8 mouse cellular contexts compared by ENCODE assay signal in the genomic region with DNA sequence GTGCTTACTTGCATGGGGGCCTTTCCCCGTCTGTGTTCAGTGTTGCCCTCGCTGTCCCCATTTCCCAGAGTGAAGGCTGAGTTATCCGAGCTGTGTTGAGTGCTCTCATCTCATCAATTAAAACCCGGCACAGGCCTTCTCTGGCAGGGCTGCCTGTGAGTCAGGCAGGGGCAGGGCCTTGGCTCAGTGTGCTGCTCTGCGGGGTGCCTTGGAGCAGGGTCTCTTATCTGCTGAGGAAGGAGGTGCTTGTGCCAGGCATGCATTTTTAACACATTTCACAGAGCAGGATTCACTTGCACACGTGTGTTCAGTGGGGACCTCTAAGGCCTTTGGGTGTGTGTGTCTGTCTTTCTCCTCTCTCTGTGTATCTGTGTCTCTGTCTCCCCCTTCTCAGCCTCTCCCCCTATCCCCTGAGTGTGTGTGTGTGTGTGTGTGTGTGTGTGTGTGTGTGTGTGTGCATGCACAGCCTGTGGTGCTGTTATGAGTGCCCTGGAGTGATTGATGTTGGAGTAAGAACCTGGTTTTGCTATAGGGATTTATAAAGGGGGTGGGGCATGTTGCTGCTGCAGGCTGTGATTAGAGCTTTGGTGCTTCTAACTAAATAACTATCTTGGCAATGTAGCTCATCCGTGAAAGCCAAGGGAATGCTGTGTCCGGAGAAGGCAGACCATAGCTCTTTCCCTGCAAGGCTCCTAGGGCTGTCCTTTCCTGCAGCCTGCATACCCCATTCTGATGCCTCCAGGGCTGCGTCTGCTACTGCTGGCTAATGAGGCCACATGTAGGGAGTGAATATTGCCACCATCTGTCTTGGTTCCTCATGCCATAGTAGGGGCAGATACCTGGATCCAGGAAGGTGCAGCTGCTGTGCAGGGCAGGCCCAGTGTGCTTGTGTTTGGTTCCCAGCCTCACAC.
A peak's percentile ranks its signal among the peaks of the same experiment; 100 is the strongest.
DNase-seq lines count a peak whose midpoint lies in the region; ATAC-seq and TF ChIP-seq lines count a peak whose summit lies in the region.

No protein-coding gene starts in this region.

- intact Hi-C loops in heart, adult 2 months (cut with DNase I): no loop called here

- H3K27ac ChIP-seq in heart, adult 2 months: no peak overlapping the region
- H3K27ac ChIP-seq in forebrain, embryonic 15.5 days (replicated peaks): no peak overlapping the region
- peak overlapping the region; percentile 77 for H3K27ac ChIP-seq in midbrain, embryonic 15.5 days

- WGBS in heart, adult 2 months: 28% methylated on average over 9 of the region's 9 CpGs
- 16% methylated on average over 9 of the region's 9 CpGs for WGBS in forebrain, embryonic 15.5 days
- WGBS in midbrain, embryonic 15.5 days: 12% methylated on average over 9 of the region's 9 CpGs

- H3K9me3 ChIP-seq in forebrain, embryonic 15.5 days: no peaks in the 10 kb centered on the region
- no peaks in the 10 kb centered on the region for H3K9me3 ChIP-seq in midbrain, embryonic 15.5 days

- H3K4me3 ChIP-seq in heart, adult 2 months: no peak overlapping the region
- no peak overlapping the region for H3K4me3 ChIP-seq in forebrain, embryonic 15.5 days
- H3K4me3 ChIP-seq in midbrain, embryonic 15.5 days: no peak overlapping the region

- H3K36me3 ChIP-seq in heart, adult 2 months (ENCODE audit: control insufficient read depth, insufficient read depth, low read length): no peaks in the 10 kb centered on the region
- no peaks in the 10 kb centered on the region for H3K36me3 ChIP-seq in forebrain, embryonic 15.5 days
- H3K36me3 ChIP-seq in midbrain, embryonic 15.5 days (replicated peaks): no peaks in the 10 kb centered on the region

- ATAC-seq in forebrain, embryonic 15.5 days (replicated peaks): peak; percentile 49
- peak; percentile 44 for ATAC-seq in midbrain, embryonic 15.5 days (replicated peaks)

- no peak for TF ChIP-seq POLR2A in heart, adult 2 months (IDR thresholded peaks at IDR 0.05; ENCODE audit: insufficient read depth, low read depth, low read length)

- TF ChIP-seq CTCF in heart, adult 2 months (IDR thresholded peaks at IDR 0.05): no peak

- peak; percentile 50 to 51 for DNase-seq in heart, adult 2 months
- DNase-seq in heart, adult 8-10 months (ENCODE audit: low spot score): no peak
- DNase-seq in adrenal gland, adult 8-10 months: peak; percentile 57
- no peak for DNase-seq in right cerebral cortex, postnatal 4 days
- DNase-seq in spleen, postnatal 36 days (ENCODE audit: low spot score in 2 of 2): no peak
- DNase-seq in thymus, adult 18-20 months: no peak

- H3K9ac ChIP-seq in heart, adult 2 months (ENCODE audit: low read depth, low read length): no peak overlapping the region
- H3K9ac ChIP-seq in forebrain, embryonic 15.5 days (replicated peaks): no peak overlapping the region
- H3K9ac ChIP-seq in midbrain, embryonic 15.5 days: no peak overlapping the region

- no peak for TF ChIP-seq EP300 in heart, adult 2 months (IDR thresholded peaks at IDR 0.05; ENCODE audit: insufficient read depth, low read depth, low read length)

- peaks cover 31% of the 10 kb centered on the region for H3K4me1 ChIP-seq in heart, adult 2 months (ENCODE audit: control insufficient read depth, insufficient read depth, low read length)
- peaks cover 42% of the 10 kb centered on the region for H3K4me1 ChIP-seq in forebrain, embryonic 15.5 days
- peaks cover 53% of the 10 kb centered on the region for H3K4me1 ChIP-seq in midbrain, embryonic 15.5 days

- no peaks in the 10 kb centered on the region for H3K27me3 ChIP-seq in heart, adult 2 months (ENCODE audit: control insufficient read depth, insufficient read depth, low read length)
- H3K27me3 ChIP-seq in forebrain, embryonic 15.5 days: no peaks in the 10 kb centered on the region
- no peaks in the 10 kb centered on the region for H3K27me3 ChIP-seq in midbrain, embryonic 15.5 days (replicated peaks)

- peaks cover 5% of the 10 kb centered on the region for H3K79me2 ChIP-seq in heart, adult 2 months (replicated peaks; ENCODE audit: control insufficient read depth, insufficient read depth, low read length)

- no peak overlapping the region for H3K4me2 ChIP-seq in forebrain, embryonic 15.5 days (replicated peaks)
- no peak overlapping the region for H3K4me2 ChIP-seq in midbrain, embryonic 15.5 days

Comparison
In these comparisons a context has a peak if more than half of its experiments do, and no peak if none do; other contexts are left out.
1. DNase-seq: peak in heart, adult 2 months (2 of 2) and adrenal gland, adult 8-10 months (single experiment); none in heart, adult 8-10 months (single experiment), right cerebral cortex, postnatal 4 days (single experiment), spleen, postnatal 36 days (0 of 2) and thymus, adult 18-20 months (0 of 2).